ENCODE assay signal across 9 mouse cellular contexts in genomic region chr9:33062476-33062875, GRCm38 (mm10).
DNase-seq lines count a peak whose midpoint lies in the region; ATAC-seq and TF ChIP-seq lines count a peak whose summit lies in the region.
"Had no signal": no experiment of that assay in that cellular context is flagged by ENCODE, and none has a peak within 500 bp of the region (broad histone marks: within the 10 kb centered on the region; RNA-seq: fewer than 3 reads in every experiment).

No protein-coding gene starts in this region.

- H3K4me1 ChIP-seq in forebrain, embryonic 14.5 days (ENCODE audit: control insufficient read depth, insufficient read depth, low read length), result peaks cover 7% of the 10 kb centered on the region
- H3K4me1 ChIP-seq in hindbrain, postnatal 0 days (ENCODE audit: insufficient read depth, low read length), result peaks cover 4% of the 10 kb centered on the region; the same call in 1 of the 2 replicates
- H3K4me1 ChIP-seq in midbrain, embryonic 13.5 days (replicated peaks), result peaks cover 14% of the 10 kb centered on the region

- no peak for TF ChIP-seq CTCF in hindbrain, postnatal 0 days (IDR thresholded peaks at IDR 0.05; ENCODE audit: low read depth)

- no peaks in the 10 kb centered on the region for H3K36me3 ChIP-seq in forebrain, embryonic 14.5 days (ENCODE audit: control insufficient read depth, insufficient read depth, low read length)
- no peaks in the 10 kb centered on the region for H3K36me3 ChIP-seq in hindbrain, postnatal 0 days (ENCODE audit: insufficient read depth, low read length)
- H3K36me3 ChIP-seq in midbrain, embryonic 13.5 days, result no peaks in the 10 kb centered on the region
- H3K36me3 ChIP-seq: stomach, embryonic 15.5 days had no signal

- 2% methylated on average over 4 of the region's 4 CpGs for WGBS in forebrain, embryonic 14.5 days
- WGBS in hindbrain, postnatal 0 days, result 9% methylated on average over 4 of the region's 4 CpGs
- 10% methylated on average over 4 of the region's 4 CpGs for WGBS in midbrain, embryonic 13.5 days

- H3K4me2 ChIP-seq in forebrain, embryonic 14.5 days (ENCODE audit: low read length), result no peak overlapping the region
- no peak overlapping the region for H3K4me2 ChIP-seq in hindbrain, postnatal 0 days (ENCODE audit: low read depth, low read length)
- H3K4me2 ChIP-seq in midbrain, embryonic 13.5 days (replicated peaks), result no peak overlapping the region
- H3K4me2 ChIP-seq: stomach, embryonic 15.5 days had no signal

- no peak overlapping the region for H3K9ac ChIP-seq in forebrain, embryonic 14.5 days (ENCODE audit: low read length)
- H3K9ac ChIP-seq in hindbrain, postnatal 0 days (replicated peaks; ENCODE audit: low read length), result no peak overlapping the region
- no peak overlapping the region for H3K9ac ChIP-seq in midbrain, embryonic 13.5 days (replicated peaks)
- H3K9ac ChIP-seq: stomach, embryonic 15.5 days had no signal

- H3K27me3 ChIP-seq in forebrain, embryonic 14.5 days (replicated peaks; ENCODE audit: control insufficient read depth, insufficient read depth, low read length), result no peaks in the 10 kb centered on the region; the same call in none of the 2 replicates
- no peaks in the 10 kb centered on the region for H3K27me3 ChIP-seq in hindbrain, postnatal 0 days (ENCODE audit: insufficient read depth, low read length)
- H3K27me3 ChIP-seq in midbrain, embryonic 13.5 days, result peaks cover 23% of the 10 kb centered on the region
- H3K27me3 ChIP-seq: stomach, embryonic 15.5 days had no signal

- H3K9me3 ChIP-seq in forebrain, embryonic 14.5 days (replicated peaks; ENCODE audit: control insufficient read depth, low read length), result no peaks in the 10 kb centered on the region
- no peaks in the 10 kb centered on the region for H3K9me3 ChIP-seq in hindbrain, postnatal 0 days (ENCODE audit: low read length)
- H3K9me3 ChIP-seq in midbrain, embryonic 13.5 days, result no peaks in the 10 kb centered on the region
- H3K9me3 ChIP-seq: stomach, embryonic 15.5 days had no signal

- H3K4me3 ChIP-seq in forebrain, embryonic 14.5 days (ENCODE audit: low read depth, low read length), result no peak overlapping the region
- no peak overlapping the region for H3K4me3 ChIP-seq in hindbrain, postnatal 0 days (ENCODE audit: low read length)
- H3K4me3 ChIP-seq in midbrain, embryonic 13.5 days (replicated peaks), result no peak overlapping the region
- H3K4me3 ChIP-seq: stomach, embryonic 15.5 days had no signal

- peak; percentile 34 to 41 for DNase-seq in cerebellum, postnatal 10 days
- no peak for DNase-seq in cerebellum, adult 8-10 months
- DNase-seq in forebrain, embryonic 14.5 days (ENCODE audit: low spot score), result peak; percentile 95
- DNase-seq in hindbrain, postnatal 0 days (ENCODE audit: low spot score), result peak; percentile 88
- DNase-seq in urinary bladder, postnatal 10 days (ENCODE audit: low spot score), result no peak
- no peak for DNase-seq in thymus, postnatal 4 days

- H3K27ac ChIP-seq in forebrain, embryonic 14.5 days (ENCODE audit: low read depth, low read length), result no peak overlapping the region
- no peak overlapping the region for H3K27ac ChIP-seq in hindbrain, postnatal 0 days
- H3K27ac ChIP-seq in midbrain, embryonic 13.5 days, result no peak overlapping the region
- H3K27ac ChIP-seq: stomach, embryonic 15.5 days had no signal

- peak; percentile 98 for ATAC-seq in forebrain, embryonic 14.5 days
- peak; percentile 84 for ATAC-seq in hindbrain, postnatal 0 days
- ATAC-seq in midbrain, embryonic 13.5 days, result peak; percentile 98
- ATAC-seq in activated CD4-positive, CD25-positive, alpha-beta regulatory T cell, adult 4 months, result no peak

Comparison
In these comparisons a context has a peak if more than half of its experiments do, and no peak if none do; other contexts are left out.
1. DNase-seq: peak in cerebellum, postnatal 10 days (2 of 2), forebrain, embryonic 14.5 days (single experiment) and hindbrain, postnatal 0 days (single experiment); none in cerebellum, adult 8-10 months (single experiment), urinary bladder, postnatal 10 days (single experiment) and thymus, postnatal 4 days (single experiment).